Mouse (Mus musculus): ENCODE results near the gene Tcp11l2.
A peak's percentile ranks its signal among the peaks of the same experiment; 100 is the strongest.

Tcp11l2 gene

GRCm38 (mm10) chr10:84600136-84600535 lies 23.7 kb downstream of the Tcp11l2 start:
- DNase-seq (ENCODE audit: low read depth) = no peak

- DNase-seq (ENCODE audit: low read depth) = no peak
Measured at GRCm38 (mm10) chr10:84604335-84604734, 27.9 kb downstream of the Tcp11l2 start.

GRCm38 (mm10) chr10:84608361-84608760 lies 31.9 kb downstream of the Tcp11l2 start:
- no peak for DNase-seq (ENCODE audit: low read depth)

- no peak for DNase-seq (ENCODE audit: low read depth)
Measured at GRCm38 (mm10) chr10:84610324-84610723, 33.9 kb downstream of the Tcp11l2 start.

- DNase-seq (ENCODE audit: low read depth) = no peak
Measured at GRCm38 (mm10) chr10:84610783-84611182, 34.4 kb downstream of the Tcp11l2 start.

- no peak for DNase-seq (ENCODE audit: low read depth)
Measured at GRCm38 (mm10) chr10:84611664-84612063, 35.2 kb downstream of the Tcp11l2 start.

GRCm38 (mm10) chr10:84612281-84612680 lies 35.9 kb downstream of the Tcp11l2 start:
- DNase-seq (ENCODE audit: low read depth) = no peak

GRCm38 (mm10) chr10:84613366-84613765 lies 36.9 kb downstream of the Tcp11l2 start:
- no peak for DNase-seq (ENCODE audit: low read depth)

- DNase-seq (ENCODE audit: low read depth) = no peak
Measured at GRCm38 (mm10) chr10:84615076-84615475, 38.6 kb downstream of the Tcp11l2 start.

- DNase-seq (ENCODE audit: low read depth) = peak; percentile 86
Measured at GRCm38 (mm10) chr10:84621826-84622790, 45.7 kb downstream of the Tcp11l2 start, which contains the start of gene Polr3b. Gene Polr3b, plus strand, starts transcription at chr10:84622292.

GRCm38 (mm10) chr10:84631182-84631581 lies 54.8 kb downstream of the Tcp11l2 start:
- no peak for DNase-seq (ENCODE audit: low read depth)

- no peak for DNase-seq (ENCODE audit: low read depth)
Measured at GRCm38 (mm10) chr10:84632005-84632404, 55.6 kb downstream of the Tcp11l2 start.

- no peak for DNase-seq (ENCODE audit: low read depth)
Measured at GRCm38 (mm10) chr10:84636656-84637055, 60.2 kb downstream of the Tcp11l2 start.

GRCm38 (mm10) chr10:84638382-84638781 lies 62.0 kb downstream of the Tcp11l2 start:
- no peak for DNase-seq (ENCODE audit: low read depth)

GRCm38 (mm10) chr10:84639525-84640287 lies 63.3 kb downstream of the Tcp11l2 start:
- DNase-seq (ENCODE audit: low read depth) = no peak

- no peak for DNase-seq (ENCODE audit: low read depth)
Measured at GRCm38 (mm10) chr10:84640861-84641260, 64.4 kb downstream of the Tcp11l2 start.

- DNase-seq (ENCODE audit: low read depth) = no peak
Measured at GRCm38 (mm10) chr10:84641576-84641975, 65.2 kb downstream of the Tcp11l2 start.

- no peak for DNase-seq (ENCODE audit: low read depth)
Measured at GRCm38 (mm10) chr10:84645940-84646339, 69.5 kb downstream of the Tcp11l2 start.

GRCm38 (mm10) chr10:84646506-84647102 lies 70.2 kb downstream of the Tcp11l2 start:
- DNase-seq (ENCODE audit: low read depth) = no peak

- DNase-seq (ENCODE audit: low read depth) = no peak
Measured at GRCm38 (mm10) chr10:84647264-84647663, 70.8 kb downstream of the Tcp11l2 start.

GRCm38 (mm10) chr10:84648911-84649310 lies 72.5 kb downstream of the Tcp11l2 start:
- no peak for DNase-seq (ENCODE audit: low read depth)

- no peak for DNase-seq (ENCODE audit: low read depth)
Measured at GRCm38 (mm10) chr10:84654029-84654428, 77.6 kb downstream of the Tcp11l2 start.
